ENCODE assay signal across 17 mouse cellular contexts in the genomic region with DNA sequence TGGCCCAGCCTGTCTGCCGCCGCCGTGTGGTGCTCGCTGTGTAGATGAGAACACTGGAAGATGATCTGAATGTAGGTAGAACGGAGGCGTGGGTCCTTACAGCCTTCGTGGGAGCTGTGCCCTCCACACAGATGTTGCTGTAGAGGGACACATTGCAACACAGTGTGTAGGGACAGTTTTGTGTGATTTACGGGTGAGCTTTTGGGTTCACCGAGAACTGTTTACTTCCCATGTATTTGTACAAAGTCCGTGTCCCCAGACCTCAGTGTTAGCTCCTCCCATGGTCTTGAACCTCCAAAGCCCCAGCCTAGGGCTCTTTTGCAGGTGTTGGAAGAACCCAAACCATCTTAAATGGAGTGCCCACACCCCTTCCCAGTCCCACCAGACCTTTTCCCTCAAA.
"Had no signal": no experiment of that assay in that cellular context is flagged by ENCODE, and none has a peak within 500 bp of the region (broad histone marks: within the 10 kb centered on the region; RNA-seq: fewer than 3 reads in every experiment).

No protein-coding gene starts in this region.

- H3K9ac ChIP-seq: lung, embryonic 15.5 days; midbrain, embryonic 13.5 days; midbrain, embryonic 15.5 days; neural tube, embryonic 12.5 days; stomach, embryonic 15.5 days had no signal

- ATAC-seq: lung, postnatal 0 days; midbrain, embryonic 13.5 days; midbrain, embryonic 15.5 days had no signal

- H3K27me3 ChIP-seq: lung, embryonic 15.5 days; megakaryocyte, embryonic 14.5 days; midbrain, embryonic 13.5 days; midbrain, embryonic 15.5 days; neural tube, embryonic 12.5 days; stomach, embryonic 15.5 days had no signal

- H3K4me3 ChIP-seq: lung, embryonic 15.5 days; megakaryocyte, embryonic 14.5 days; midbrain, embryonic 13.5 days; midbrain, embryonic 15.5 days; neural tube, embryonic 12.5 days; stomach, embryonic 15.5 days had no signal

- H3K9me3 ChIP-seq: lung, embryonic 15.5 days; megakaryocyte, embryonic 14.5 days; midbrain, embryonic 13.5 days; midbrain, embryonic 15.5 days; neural tube, embryonic 12.5 days; stomach, embryonic 15.5 days had no signal

- H3K27ac ChIP-seq: lung, embryonic 15.5 days; macrophage; midbrain, embryonic 13.5 days; midbrain, embryonic 15.5 days; neural tube, embryonic 12.5 days; stomach, embryonic 15.5 days; stomach, postnatal 0 days had no signal

- H3K4me1 ChIP-seq: megakaryocyte, embryonic 14.5 days; midbrain, embryonic 13.5 days; midbrain, embryonic 15.5 days; neural tube, embryonic 12.5 days had no signal

- H3K4me2 ChIP-seq: lung, embryonic 15.5 days; midbrain, embryonic 11.5 days; midbrain, embryonic 13.5 days; midbrain, embryonic 15.5 days; neural tube, embryonic 12.5 days; stomach, embryonic 15.5 days had no signal

- DNase-seq: lung, adult 2 months; lung, postnatal 14 days; lung, postnatal 36 days; right cerebral cortex, postnatal 14 days; thymus, adult 2 months; thymus, postnatal 25 days; thymus, postnatal 4 days had no signal
